Mouse (Mus musculus): ENCODE results near the gene Il27. TPM values are rescaled to one million over a fixed set of nuclear protein-coding genes. Genes with fewer than 3 reads are reported as not detected.

Il27 gene
- polyA plus RNA-seq, 1 experiment from 2014 or later = not detected

GRCm38 (mm10) chr7:126612736-126613135 is 18.0 kb upstream of the Il27 start:
- WGBS = 83% methylated on average over 3 of the region's 3 CpGs
- H3K4me3 ChIP-seq (ENCODE audit: low read length) = no peak overlapping the region
- ATAC-seq = no peak
- H3K27me3 ChIP-seq (replicated peaks; ENCODE audit: control insufficient read depth, insufficient read depth, low read length) = no peaks in the 10 kb centered on the region
- no peak overlapping the region for H3K27ac ChIP-seq (ENCODE audit: low read length)
- H3K9me3 ChIP-seq (ENCODE audit: control insufficient read depth, low read length) = peaks cover 3% of the 10 kb centered on the region; the same call in 1 of the 2 replicates
- H3K4me2 ChIP-seq (ENCODE audit: low read depth, low read length) = no peak overlapping the region
- no peak overlapping the region for H3K9ac ChIP-seq (ENCODE audit: low read depth, low read length)
- no peaks in the 10 kb centered on the region for H3K36me3 ChIP-seq (ENCODE audit: control insufficient read depth, insufficient read depth, low read length)
- H3K4me1 ChIP-seq (ENCODE audit: control insufficient read depth, insufficient read depth, low read length) = peaks cover 3% of the 10 kb centered on the region

- Histone ChIP-seq H3K36me3 (ENCODE audit: control insufficient read depth, insufficient read depth, low read length) (no peaks in the 10 kb centered on the region), H3K4me3 (ENCODE audit: low read length) (no peak overlapping the region), H3K9me3 (ENCODE audit: control insufficient read depth, low read length) (peaks cover 2% of the 10 kb centered on the region; the same call in 1 of the 2 replicates), H3K4me1 (ENCODE audit: control insufficient read depth, insufficient read depth, low read length) (peaks cover 11% of the 10 kb centered on the region), H3K27ac (ENCODE audit: low read length) (peak overlapping the region; percentile 26), H3K9ac (ENCODE audit: low read depth, low read length) (no peak overlapping the region), H3K27me3 (replicated peaks; ENCODE audit: control insufficient read depth, insufficient read depth, low read length) (no peaks in the 10 kb centered on the region), H3K4me2 (ENCODE audit: low read depth, low read length) (no peak overlapping the region)
- WGBS = 76% methylated on average over 5 of the region's 5 CpGs
- ATAC-seq = peak; percentile 70
These were observed 13.1 kb upstream of the Il27 start for GRCm38 (mm10) chr7:126607796-126608195.

GRCm38 (mm10) chr7:126607064-126607463 is 12.3 kb upstream of the Il27 start:
- H3K4me3 ChIP-seq (ENCODE audit: low read length) = no peak overlapping the region
- H3K9me3 ChIP-seq (ENCODE audit: control insufficient read depth, low read length) = no peaks in the 10 kb centered on the region
- H3K9ac ChIP-seq (ENCODE audit: low read depth, low read length) = no peak overlapping the region
- peak overlapping the region; percentile 26; the same call in 1 of the 2 replicates for H3K27ac ChIP-seq (ENCODE audit: low read length)
- H3K4me2 ChIP-seq (ENCODE audit: low read depth, low read length) = no peak overlapping the region
- peak; percentile 28; the same call in 1 of the 2 replicates for ATAC-seq
- peaks cover 11% of the 10 kb centered on the region for H3K4me1 ChIP-seq (ENCODE audit: control insufficient read depth, insufficient read depth, low read length)
- H3K27me3 ChIP-seq (replicated peaks; ENCODE audit: control insufficient read depth, insufficient read depth, low read length) = no peaks in the 10 kb centered on the region
- no peaks in the 10 kb centered on the region for H3K36me3 ChIP-seq (ENCODE audit: control insufficient read depth, insufficient read depth, low read length)
- 65% methylated on average over 3 of the region's 3 CpGs for WGBS

GRCm38 (mm10) chr7:126606611-126607010 is 11.9 kb upstream of the Il27 start:
- WGBS = 55% methylated on average over 5 of the region's 5 CpGs
- peak; percentile 42; the same call in 1 of the 2 replicates for ATAC-seq
- no peak overlapping the region; the same call in 1 of the 2 replicates for H3K27ac ChIP-seq (ENCODE audit: low read length)

GRCm38 (mm10) chr7:126602650-126603049 is 7.9 kb upstream of the Il27 start:
- Histone ChIP-seq H3K9me3 (ENCODE audit: control insufficient read depth, low read length) (no peaks in the 10 kb centered on the region), H3K4me3 (ENCODE audit: low read length) (no peak overlapping the region), H3K27ac (ENCODE audit: low read length) (no peak overlapping the region), H3K4me2 (ENCODE audit: low read depth, low read length) (no peak overlapping the region), H3K4me1 (ENCODE audit: control insufficient read depth, insufficient read depth, low read length) (peaks cover 7% of the 10 kb centered on the region), H3K9ac (ENCODE audit: low read depth, low read length) (no peak overlapping the region), H3K27me3 (replicated peaks; ENCODE audit: control insufficient read depth, insufficient read depth, low read length) (no peaks in the 10 kb centered on the region), H3K36me3 (ENCODE audit: control insufficient read depth, insufficient read depth, low read length) (no peaks in the 10 kb centered on the region)
- 80% methylated on average over 3 of the region's 3 CpGs for WGBS
- ATAC-seq = no peak

More at GRCm38 (mm10) chr7:126606611-126607010, 11.9 kb upstream of the Il27 start:
- Histone ChIP-seq H3K27me3 (replicated peaks; ENCODE audit: control insufficient read depth, insufficient read depth, low read length) (no peaks in the 10 kb centered on the region), H3K9me3 (ENCODE audit: control insufficient read depth, low read length) (no peaks in the 10 kb centered on the region), H3K36me3 (ENCODE audit: control insufficient read depth, insufficient read depth, low read length) (no peaks in the 10 kb centered on the region), H3K9ac (ENCODE audit: low read depth, low read length) (no peak overlapping the region), H3K4me2 (ENCODE audit: low read depth, low read length) (no peak overlapping the region), H3K4me1 (ENCODE audit: control insufficient read depth, insufficient read depth, low read length) (peaks cover 11% of the 10 kb centered on the region), H3K4me3 (ENCODE audit: low read length) (no peak overlapping the region)

- H3K27ac ChIP-seq (ENCODE audit: low read length) = no peak overlapping the region
- H3K4me3 ChIP-seq (ENCODE audit: low read length) = no peak overlapping the region
- no peaks in the 10 kb centered on the region for H3K9me3 ChIP-seq (ENCODE audit: control insufficient read depth, low read length)
- no peak for ATAC-seq
- whole genome bisulfite sequencing = 42% methylated on average over 5 of the region's 5 CpGs
- H3K4me1 ChIP-seq (ENCODE audit: control insufficient read depth, insufficient read depth, low read length) = no peaks in the 10 kb centered on the region; the same call in 1 of the 2 replicates
- no peak overlapping the region for H3K9ac ChIP-seq (ENCODE audit: low read depth, low read length)
- H3K27me3 ChIP-seq (replicated peaks; ENCODE audit: control insufficient read depth, insufficient read depth, low read length) = no peaks in the 10 kb centered on the region
- H3K36me3 ChIP-seq (ENCODE audit: control insufficient read depth, insufficient read depth, low read length) = no peaks in the 10 kb centered on the region
- no peak overlapping the region for H3K4me2 ChIP-seq (ENCODE audit: low read depth, low read length)
These were observed 7.2 kb upstream of the Il27 start for GRCm38 (mm10) chr7:126601896-126602295.

- Histone ChIP-seq H3K36me3 (ENCODE audit: control insufficient read depth, insufficient read depth, low read length) (no peaks in the 10 kb centered on the region), H3K4me2 (ENCODE audit: low read depth, low read length) (no peak overlapping the region), H3K4me1 (ENCODE audit: control insufficient read depth, insufficient read depth, low read length) (no peaks in the 10 kb centered on the region), H3K9ac (ENCODE audit: low read depth, low read length) (no peak overlapping the region), H3K27me3 (replicated peaks; ENCODE audit: control insufficient read depth, insufficient read depth, low read length) (no peaks in the 10 kb centered on the region), H3K9me3 (ENCODE audit: control insufficient read depth, low read length) (no peaks in the 10 kb centered on the region), H3K4me3 (ENCODE audit: low read length) (no peak overlapping the region), H3K27ac (ENCODE audit: low read length) (no peak overlapping the region)
- 79% methylated on average over 6 of the region's 6 CpGs for WGBS
- no peak for ATAC-seq
These were observed 4.2 kb upstream of the Il27 start for GRCm38 (mm10) chr7:126598919-126599318.

- Histone ChIP-seq H3K4me2 (ENCODE audit: low read depth, low read length) (no peak overlapping the region), H3K4me1 (ENCODE audit: control insufficient read depth, insufficient read depth, low read length) (no peaks in the 10 kb centered on the region), H3K9me3 (ENCODE audit: control insufficient read depth, low read length) (no peaks in the 10 kb centered on the region), H3K36me3 (ENCODE audit: control insufficient read depth, insufficient read depth, low read length) (no peaks in the 10 kb centered on the region), H3K27ac (ENCODE audit: low read length) (no peak overlapping the region), H3K4me3 (ENCODE audit: low read length) (no peak overlapping the region), H3K9ac (ENCODE audit: low read depth, low read length) (no peak overlapping the region), H3K27me3 (replicated peaks; ENCODE audit: control insufficient read depth, insufficient read depth, low read length) (no peaks in the 10 kb centered on the region)
- WGBS = 44% methylated on average over 6 of the region's 6 CpGs
- peak; percentile 50; the same call in 1 of the 2 replicates for ATAC-seq
These were observed 1.7 kb upstream of the Il27 start for GRCm38 (mm10) chr7:126596414-126596813.

- H3K9me3 ChIP-seq (ENCODE audit: control insufficient read depth, low read length) = no peaks in the 10 kb centered on the region
- no peaks in the 10 kb centered on the region for H3K4me1 ChIP-seq (ENCODE audit: control insufficient read depth, insufficient read depth, low read length)
- H3K9ac ChIP-seq (ENCODE audit: low read depth, low read length) = no peak overlapping the region
- 75% methylated on average over 5 of the region's 5 CpGs for WGBS
- no peaks in the 10 kb centered on the region for H3K36me3 ChIP-seq (ENCODE audit: control insufficient read depth, insufficient read depth, low read length)
- no peak overlapping the region for H3K4me2 ChIP-seq (ENCODE audit: low read depth, low read length)
- H3K27me3 ChIP-seq (replicated peaks; ENCODE audit: control insufficient read depth, insufficient read depth, low read length) = no peaks in the 10 kb centered on the region
- H3K27ac ChIP-seq (ENCODE audit: low read length) = no peak overlapping the region
- no peak for ATAC-seq
- H3K4me3 ChIP-seq (ENCODE audit: low read length) = no peak overlapping the region
These were observed 1.1 kb upstream of the Il27 start for GRCm38 (mm10) chr7:126595890-126596289.

- 8% methylated on average over 16 of the region's 16 CpGs for WGBS
- no peak overlapping the region for H3K4me2 ChIP-seq (ENCODE audit: low read depth, low read length)
- H3K4me3 ChIP-seq (ENCODE audit: low read length) = no peak overlapping the region
- no peaks in the 10 kb centered on the region for H3K36me3 ChIP-seq (ENCODE audit: control insufficient read depth, insufficient read depth, low read length)
- peaks cover 4% of the 10 kb centered on the region for H3K4me1 ChIP-seq (ENCODE audit: control insufficient read depth, insufficient read depth, low read length)
- ATAC-seq = peak; percentile 41; the same call in 1 of the 2 replicates
- H3K27me3 ChIP-seq (replicated peaks; ENCODE audit: control insufficient read depth, insufficient read depth, low read length) = no peaks in the 10 kb centered on the region
- peak overlapping the region; percentile 34 for H3K9ac ChIP-seq (ENCODE audit: low read depth, low read length)
- no peaks in the 10 kb centered on the region for H3K9me3 ChIP-seq (ENCODE audit: control insufficient read depth, low read length)
- H3K27ac ChIP-seq (ENCODE audit: low read length) = no peak overlapping the region
These were observed 7.0 kb downstream of the Il27 start for GRCm38 (mm10) chr7:126587779-126588178.

Measured in intestine, embryonic 16.5 days (tissue).